Mouse (Mus musculus): ENCODE data around the gene Dcakd.

Gene Dcakd

DNA sequence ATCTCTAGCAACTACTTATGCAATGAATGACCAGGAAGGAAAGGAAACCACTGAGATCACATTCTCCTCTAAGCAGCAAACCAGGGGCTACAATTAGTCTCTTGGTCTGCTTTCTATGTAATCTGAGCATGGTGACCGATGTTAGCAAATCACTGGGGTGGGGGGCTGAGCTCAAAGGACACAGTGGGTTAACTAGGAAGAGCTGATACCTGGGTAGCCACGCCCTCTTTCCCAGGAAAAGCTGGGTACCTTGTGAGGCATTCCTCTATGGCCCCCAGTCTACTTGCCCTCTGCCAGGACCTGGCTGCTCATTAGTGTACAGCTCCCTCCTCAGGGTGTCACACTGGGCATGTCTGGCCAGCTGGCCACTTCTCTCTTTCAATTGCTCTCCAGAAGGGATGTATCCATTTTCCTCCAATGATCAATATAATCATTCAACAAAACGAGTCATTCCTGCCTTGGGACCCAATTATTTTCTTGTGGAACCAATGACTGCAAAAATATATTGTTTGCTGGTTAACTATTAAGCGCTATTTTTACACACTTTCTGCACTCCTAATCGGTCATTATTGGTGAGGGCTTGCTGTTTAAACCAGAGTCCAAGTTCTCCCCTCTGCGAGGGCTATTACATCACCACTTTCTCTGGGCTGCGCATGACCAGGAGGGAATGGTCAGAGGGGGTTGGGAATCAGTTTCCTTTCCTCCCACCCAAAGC is 21.7 kb downstream of the Dcakd start:
- DNase-seq (ENCODE audit: low read depth, low spot score) = no peak

DNA sequence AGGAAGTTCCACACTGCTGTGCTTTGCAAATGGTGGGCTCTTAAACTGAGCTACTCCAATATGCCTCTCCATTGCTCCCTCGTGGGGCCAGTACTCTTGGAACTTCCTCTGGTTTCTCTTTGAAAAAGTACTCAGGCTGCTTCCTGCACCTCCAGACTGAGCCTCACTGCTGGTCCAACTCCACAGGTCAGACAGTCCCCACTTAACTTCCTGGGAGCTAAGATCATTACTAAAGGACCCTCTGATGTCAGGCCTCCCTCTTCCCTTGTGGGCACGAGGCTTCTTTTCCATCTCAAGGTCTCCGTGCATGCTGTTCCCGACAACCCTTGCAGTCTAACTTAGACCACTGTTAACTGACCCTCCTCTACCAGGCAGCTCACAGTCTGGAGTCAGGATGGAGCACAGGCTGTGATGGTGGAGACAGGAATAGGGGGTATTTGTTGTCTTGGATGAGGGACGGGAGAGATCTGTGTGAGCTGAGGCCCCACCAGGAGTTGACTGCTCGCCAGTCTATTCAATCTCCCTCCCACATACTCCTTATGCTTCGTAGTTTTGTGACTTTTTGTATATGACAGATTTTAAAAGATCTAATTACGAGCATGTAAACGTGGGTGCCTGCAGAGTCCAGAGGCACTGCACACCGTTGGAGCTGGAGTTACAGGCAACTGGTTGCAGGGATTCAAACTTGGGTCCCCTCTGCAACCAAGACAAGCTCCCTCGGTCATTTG is 22.7 kb downstream of the Dcakd start:
- DNase-seq (ENCODE audit: low read depth, low spot score) = no peak

DNA sequence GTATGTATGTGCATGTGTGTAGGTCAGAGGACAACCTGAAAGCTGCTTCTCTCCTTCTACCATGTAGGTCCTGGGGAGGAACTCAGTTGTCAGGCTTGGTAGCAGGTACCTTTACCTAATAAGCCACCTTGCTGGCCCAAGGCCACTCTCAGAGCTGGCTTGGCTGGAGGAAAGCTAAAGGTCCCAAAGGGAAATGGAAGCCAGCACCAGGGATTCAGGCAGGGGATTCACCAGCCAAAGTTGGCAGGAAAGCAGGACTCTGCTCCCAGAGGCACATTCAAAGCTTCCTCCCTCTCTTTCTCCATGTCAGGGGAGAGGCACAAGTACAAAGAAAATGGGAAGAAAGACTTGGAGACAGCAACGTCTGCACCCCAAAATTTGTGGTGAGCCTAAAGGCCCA is 23.3 kb downstream of the Dcakd start:
- no peak for DNase-seq (ENCODE audit: low read depth, low spot score)

DNA sequence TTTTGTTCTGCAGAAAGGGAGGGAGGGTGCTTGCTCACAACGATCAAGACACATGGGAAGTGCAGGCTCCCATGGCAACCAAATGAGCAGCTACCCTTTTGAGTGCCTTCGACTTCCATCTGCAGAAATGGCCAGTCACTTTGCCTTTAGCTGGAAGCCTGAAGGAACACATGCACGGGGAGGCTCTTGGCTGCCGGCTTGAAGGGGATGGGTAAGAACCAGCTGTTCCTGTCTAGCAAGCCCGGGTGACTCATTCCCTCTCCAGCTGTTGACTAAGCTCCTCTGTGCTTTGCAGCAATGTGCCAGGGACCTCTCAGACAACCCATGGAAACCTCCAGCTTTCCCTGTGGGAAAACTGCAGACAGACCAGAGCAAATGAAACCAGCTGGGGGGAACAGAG is 24.9 kb downstream of the Dcakd start:
- peak; percentile 32 for DNase-seq (ENCODE audit: low read depth, low spot score)

DNA sequence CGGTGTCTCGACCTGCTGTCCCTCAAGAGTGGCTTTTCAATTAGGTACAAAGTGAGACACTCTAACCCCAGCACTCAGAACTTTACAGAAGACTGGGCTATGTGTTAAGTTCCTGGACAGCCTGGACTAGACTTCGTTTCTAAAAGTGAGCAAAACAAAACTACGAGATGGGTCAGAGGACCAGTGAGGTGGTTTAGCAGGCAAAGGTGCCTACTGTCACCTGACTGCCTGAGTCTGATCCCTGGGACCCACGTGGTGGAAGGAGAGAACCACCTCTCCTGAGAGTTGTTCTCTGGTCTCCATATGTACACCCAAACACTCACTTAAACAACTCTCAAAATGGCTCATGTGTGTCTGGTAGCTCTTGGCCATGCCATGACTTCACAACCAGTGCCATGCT is 27.1 kb downstream of the Dcakd start:
- DNase-seq (ENCODE audit: low read depth, low spot score) = no peak

DNA sequence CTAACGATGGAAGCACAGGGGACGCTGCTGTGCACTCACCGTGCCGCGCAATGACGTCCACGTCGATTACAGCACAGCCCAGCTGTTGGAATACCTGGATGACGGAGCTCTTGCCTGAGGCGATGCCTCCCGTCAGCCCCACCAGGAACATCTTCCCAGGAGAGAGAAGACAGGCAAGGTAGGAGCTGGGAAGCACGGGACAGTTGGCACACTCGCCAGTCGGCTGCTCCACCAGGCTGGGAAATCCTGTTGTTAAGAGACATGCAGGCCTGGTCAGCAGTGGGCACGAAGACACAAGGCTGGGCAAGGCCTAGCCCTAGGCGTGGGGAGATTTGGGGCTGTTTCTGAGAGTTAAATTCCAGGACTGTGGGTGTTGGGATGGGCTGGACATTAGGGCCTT is 28.0 kb downstream of the Dcakd start:
- DNase-seq (ENCODE audit: low read depth, low spot score) = no peak

DNA sequence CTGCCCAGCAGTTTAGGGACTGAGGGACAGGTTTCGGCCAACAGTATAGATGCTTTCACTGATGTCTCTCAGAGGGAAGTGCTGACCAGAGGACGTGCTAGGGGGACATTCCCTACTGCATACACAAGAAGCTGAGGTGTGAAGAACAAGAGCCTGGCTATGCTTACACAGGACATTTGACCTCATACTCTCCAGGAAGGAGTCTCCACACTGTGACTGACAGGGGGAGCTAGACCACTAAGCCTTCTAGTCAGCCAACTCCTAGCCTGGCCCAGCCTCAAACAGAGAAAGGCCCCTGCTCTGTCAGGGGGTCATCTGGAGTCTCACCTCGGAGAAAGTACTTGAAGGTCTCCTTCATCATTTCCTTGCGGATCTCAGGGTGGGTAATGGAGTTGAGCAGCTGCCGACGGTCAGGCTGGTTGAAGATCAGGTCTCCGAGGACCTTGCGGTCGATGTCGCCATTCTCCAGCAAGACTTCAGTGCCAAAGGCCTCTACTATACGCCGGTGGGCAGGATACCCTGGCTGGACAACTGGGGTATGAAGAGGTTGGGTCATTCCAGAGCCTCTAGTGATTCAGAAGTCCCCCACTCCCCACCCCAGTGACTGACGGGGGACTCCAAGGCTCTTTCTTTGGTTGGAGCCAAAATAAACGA is 28.7 kb downstream of the Dcakd start:
- DNase-seq (ENCODE audit: low read depth, low spot score) = no peak

DNA sequence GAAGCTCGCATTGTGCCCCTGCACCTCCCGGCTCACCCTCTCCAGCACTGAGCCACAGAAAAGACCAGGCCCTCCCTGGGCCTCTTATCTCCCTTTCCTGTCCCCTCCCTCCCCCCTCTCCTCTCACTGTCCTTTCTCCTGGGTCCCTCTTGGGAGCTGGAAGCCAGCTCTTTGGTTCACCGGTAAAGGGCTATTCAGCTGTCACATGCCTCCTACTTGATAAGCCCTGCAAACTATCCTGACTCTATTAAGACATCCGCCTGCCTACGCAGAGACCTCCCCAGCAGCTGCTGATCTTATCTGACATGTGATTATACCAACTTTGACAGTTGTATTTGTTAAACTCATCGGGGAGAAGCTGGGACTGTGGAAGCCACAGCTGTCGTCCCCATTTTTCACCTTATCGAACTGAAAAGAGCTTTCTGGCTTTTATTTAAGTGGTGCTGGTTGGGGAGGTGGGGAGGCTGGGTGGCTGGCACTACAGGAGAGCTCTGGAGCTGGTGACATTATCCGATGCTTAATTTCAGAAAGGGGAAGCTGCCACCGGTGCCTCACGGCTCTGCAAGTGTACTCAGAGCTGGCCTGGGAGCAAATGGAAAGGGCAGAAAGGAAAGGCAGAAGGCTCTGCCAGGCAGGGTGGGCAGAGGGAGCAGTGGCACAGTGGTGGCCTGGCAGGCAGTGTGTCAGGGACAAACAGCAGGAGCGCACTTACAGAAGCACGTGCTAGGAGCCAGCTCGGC is 29.4 kb downstream of the Dcakd start:
- DNase-seq (ENCODE audit: low read depth, low spot score) = no peak

DNA sequence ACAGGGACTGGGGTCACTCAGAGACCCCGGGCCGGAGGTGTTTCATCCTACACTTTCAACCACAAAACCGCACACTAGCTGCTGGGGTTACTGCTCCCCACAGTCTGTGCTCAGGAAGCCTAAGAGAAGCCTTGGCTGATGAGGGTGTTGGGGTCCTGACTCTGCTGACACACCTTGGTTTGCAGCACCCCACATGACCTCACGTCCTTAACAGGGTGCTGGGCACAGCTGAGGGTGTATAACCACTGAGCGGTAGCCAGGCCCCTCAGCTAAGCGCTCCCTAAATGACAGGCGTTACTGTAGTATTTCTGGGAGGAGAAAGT is 29.9 kb downstream of the Dcakd start:
- no peak for DNase-seq (ENCODE audit: low read depth, low spot score)

DNA sequence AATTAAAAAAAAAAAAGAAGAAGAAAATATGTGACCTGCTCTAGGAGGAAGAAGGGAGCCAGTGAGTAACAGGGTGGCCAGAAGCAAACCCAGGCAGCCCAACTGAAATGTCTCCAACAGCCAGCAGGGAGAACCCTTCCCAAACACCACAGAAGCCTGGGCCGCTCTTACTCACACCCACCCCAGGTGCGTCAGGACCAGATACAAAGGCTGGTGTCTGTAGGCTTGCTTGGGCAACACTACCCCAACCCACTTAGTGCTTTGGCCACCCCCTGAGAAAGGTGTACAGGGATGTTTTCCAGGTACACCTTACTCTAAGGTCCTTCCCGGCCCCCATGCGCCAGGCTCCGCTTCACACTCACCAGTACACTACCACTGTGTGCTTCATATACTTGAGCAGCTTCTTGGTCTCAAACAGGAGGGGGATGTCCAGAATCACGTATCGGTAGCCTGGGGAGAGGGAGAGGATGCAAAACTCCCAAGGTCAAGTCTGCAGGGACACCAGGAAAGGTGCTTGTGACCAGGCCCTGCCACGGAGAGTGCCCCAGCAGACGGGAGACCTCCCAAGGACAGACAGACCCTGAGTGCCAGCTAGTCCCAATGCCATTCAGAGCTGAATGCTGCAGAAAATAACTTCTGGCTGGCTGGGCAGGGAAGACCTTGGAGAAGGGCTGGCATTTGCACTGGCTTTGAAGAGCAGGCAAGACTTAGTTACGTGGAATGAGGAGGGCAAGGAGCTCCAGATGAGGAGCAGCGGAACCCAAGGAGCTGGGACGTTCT is 31.0 kb downstream of the Dcakd start:
- no peak for DNase-seq (ENCODE audit: low read depth, low spot score)

DNA sequence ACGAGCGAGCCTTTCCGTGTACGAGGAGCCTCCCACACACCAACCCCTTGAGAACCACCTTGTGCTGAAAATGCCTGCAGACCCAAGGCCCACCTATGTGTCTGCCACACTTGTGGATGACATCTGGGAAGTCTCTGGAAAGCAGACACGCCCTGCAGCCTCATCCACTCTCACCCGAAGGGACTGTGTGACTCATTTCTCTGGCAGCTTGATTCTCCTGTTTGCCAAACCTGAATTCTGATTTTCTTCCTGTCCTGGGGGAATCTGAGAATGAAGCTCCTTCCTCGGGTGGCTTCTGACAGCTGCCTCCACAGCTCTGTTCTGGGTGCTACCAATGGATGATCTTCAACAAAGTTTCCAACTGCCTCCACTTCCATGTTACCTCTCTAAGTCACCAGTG is 31.7 kb downstream of the Dcakd start:
- DNase-seq (ENCODE audit: low read depth, low spot score) = no peak

DNA sequence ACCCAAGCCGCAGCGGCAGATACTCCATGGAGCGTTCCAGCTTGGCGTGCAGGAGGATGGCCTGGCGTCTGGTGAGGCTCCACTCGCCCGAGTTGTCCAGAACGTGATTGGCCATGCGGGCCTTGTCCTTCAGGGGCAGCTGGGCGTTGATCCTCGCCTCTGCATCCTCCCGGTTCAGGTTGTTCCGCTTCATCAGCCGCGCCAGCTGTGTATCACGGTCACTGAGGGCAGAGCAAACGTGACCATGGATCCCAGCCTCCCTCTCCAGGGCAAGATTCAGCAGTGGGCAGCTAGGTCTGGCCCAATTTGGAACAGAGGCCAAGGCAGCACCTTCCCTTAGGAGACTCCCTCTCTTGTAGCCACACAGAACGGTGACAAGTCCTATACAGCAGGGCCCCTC is 33.2 kb downstream of the Dcakd start:
- DNase-seq (ENCODE audit: low read depth, low spot score) = no peak

DNA sequence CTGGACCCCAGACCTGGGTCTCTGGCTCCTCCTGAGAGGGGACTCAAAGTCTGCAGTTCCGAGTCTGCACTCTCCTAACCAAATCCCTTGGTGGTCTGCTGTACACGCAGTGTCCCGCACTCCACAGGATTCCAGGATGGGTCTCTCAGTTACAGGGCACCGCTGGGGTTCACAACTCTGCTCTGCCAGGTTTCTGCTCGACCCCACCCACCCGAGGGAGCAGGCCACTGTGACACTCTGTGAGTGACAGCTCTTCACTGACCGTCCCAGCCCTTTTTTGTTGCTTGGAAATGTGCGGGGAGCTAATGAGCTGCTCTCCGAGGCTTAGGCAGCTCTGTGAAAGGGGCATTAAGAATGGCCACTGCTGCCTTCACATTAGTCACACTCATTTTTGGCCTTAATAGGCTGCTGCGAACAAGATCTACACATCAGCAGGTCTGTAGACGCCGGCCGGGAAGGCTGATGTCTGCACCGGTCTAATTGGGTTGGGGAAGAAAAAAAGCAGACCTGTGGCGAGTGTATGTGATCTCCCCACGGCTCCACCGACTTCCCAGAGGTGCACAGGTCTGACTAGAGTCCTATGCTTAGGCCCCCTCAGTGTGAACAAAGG is 34.6 kb downstream of the Dcakd start:
- DNase-seq (ENCODE audit: low read depth, low spot score) = no peak

DNA sequence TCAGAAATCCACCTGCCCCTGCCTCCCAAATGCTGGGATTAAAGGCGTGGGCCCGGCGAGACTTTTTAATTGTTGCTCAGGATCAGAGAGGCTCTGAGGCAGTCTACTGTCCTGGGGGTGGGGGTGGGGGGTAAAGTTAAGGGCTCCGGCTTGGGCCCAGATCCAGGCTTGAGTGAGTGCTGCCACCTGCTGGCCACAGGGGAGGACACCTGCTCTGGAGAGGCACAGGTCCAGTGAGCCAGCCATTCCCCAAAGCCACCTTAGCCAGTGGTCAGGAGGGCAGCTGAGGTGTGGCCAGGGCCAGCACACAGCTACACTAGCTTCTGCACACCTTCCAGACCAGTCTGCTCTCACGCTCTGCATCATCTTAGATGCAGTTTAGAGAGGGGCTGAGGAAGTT is 35.2 kb downstream of the Dcakd start:
- peak; percentile 86 for DNase-seq (ENCODE audit: low read depth, low spot score)

DNA sequence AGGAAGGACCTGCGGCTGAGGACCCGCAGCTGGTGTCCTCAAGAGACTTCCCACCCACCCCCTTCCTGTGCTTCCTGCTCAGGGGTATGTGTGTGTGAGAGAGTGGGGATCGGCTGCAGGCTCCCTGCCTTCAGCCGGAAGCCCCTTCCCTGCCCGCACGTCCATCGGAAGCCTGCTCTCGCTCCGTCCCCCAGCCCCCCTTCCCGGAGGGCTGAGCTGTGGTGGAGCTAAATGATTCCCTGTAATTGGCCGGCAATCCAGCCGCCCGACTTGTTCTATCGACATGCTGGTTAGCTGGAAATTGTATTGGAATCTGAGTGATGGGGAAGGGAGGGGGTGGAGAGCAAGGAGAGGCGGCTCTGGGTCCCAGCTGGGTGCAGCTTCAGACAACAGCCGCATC is 36.5 kb downstream of the Dcakd start:
- no peak for DNase-seq (ENCODE audit: low read depth, low spot score)

DNA sequence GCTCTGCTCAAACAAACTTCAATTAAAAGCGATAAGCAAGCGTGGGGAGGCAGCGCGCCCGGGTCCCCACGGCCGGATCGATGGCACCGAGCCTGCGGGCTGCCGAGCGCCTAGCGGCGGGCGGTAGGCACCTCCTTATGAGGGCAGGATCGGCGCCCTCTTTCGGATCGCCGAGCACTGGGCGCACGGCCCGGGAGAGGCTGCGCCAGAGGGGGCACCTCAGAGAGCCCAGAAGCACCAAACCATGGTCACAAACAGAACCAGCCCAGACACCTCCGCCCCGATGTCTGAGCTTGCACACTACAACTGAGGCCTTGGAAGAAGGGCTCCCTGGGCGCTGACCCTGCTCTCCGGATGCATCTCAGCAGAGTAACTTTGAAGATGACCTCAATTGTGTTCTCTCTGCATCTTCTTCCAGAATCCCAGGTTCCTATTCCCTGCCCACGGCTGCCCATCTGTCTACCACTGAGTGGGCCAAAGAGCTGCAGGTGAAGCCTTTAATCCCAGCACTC is 37.9 kb downstream of the Dcakd start:
- DNase-seq (ENCODE audit: low read depth, low spot score) = peak; percentile 63

DNA sequence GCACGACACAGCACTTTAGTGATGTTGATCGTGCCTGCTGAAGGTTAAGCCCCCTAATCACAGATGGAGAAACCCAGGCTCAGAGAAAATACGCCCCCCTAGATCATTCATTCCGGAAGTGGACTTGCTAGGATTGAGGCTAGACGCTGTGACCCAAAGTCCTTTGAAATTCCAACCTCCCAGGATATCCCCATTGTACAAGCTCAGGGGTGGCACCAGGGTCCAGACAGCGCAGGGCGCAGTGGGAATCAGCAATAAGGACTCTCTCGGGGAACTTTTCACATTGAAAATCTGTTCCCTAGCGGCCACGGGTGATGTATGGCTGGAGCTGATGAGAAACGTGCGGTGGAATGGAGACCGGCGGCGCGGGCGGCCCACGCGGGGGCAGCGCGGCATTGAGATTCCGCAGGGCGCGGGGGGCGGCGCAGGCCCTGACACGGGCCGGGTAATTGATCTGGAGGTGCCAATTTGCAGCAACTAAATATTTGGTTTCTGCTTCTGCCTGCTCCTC is 38.4 kb downstream of the Dcakd start:
- no peak for DNase-seq (ENCODE audit: low read depth, low spot score)

DNA sequence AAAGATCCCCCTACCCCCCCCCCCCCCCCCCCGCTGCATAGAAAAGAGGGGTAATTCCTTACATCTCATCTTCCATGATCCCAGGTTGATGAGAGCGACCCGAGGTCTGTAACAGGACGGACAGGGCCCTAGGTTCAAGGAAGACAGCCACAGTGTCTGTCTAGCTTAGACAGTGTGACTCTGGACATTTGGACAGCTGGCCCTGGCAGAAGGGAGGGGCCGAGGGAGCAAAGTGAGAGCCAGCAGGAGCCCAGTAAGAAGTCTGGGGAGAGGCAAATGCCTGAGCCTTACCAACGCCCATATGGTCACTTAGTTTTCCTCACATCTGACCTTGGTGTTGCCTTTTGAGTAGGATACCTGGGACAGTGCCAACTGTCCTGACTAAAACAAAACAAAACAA is 43.0 kb downstream of the Dcakd start:
- no peak for DNase-seq (ENCODE audit: low read depth, low spot score)

DNA sequence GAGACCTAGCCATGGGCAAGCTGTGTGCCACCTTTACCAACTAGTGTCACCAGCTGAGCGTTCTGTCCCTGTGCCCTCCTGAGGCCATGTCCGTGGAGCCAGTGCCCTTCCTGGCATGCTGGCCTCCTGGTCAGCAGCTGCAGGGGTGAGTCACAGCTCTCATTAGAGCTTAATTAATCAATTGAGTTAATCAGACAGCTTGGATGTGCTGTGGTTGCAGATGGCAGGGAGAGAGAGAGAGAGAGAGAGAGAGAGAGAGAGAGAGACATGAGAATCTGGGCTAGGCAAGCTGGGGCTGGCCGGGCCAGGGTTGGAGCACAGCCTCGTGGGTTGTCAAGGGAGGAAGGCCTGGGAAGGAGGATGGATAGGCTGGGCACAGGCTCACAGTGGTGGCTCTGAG is 43.5 kb downstream of the Dcakd start:
- no peak for DNase-seq (ENCODE audit: low read depth, low spot score)

DNA sequence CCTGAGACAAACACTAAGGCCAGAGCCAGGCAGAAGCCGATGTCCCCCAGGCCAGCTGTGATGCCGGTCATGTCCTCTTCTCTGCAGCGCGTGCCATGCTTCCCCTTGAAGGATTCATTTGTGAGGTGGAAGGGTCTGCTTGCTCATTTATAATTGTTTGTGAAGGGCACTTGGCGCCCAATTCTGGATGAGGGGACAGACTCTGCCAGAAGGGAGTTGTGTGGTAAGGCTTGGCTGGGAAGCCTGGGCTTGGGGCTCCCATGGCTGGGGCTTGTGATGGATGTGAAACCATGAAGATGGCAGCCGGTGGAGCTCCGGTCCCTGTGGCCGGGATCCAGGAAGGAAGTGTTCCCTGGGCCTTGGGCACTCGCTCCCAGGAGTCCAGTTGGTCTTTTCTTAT is 44.0 kb downstream of the Dcakd start:
- DNase-seq (ENCODE audit: low read depth, low spot score) = no peak

Data from ZHBTc4 (cell line).